Mouse (Mus musculus) thymus, adult 2 months (tissue): ENCODE measurements at regions not wholly inside any gene's neighbourhood (a gene's known extent, or its start where the extent isn't known, plus 50 kb on each side); places are given as distances from the start of the nearest gene placed in this dataset.

Experiments
- DNase-seq: peaks from one replicate; pipeline ENCODE4 v3.0.0; 2021
- H3K27ac ChIP-seq: fragments of 200-500 bp; 2 replicates; pipeline ENCODE4 v1.5.1; 2012; ENCODE audit warnings: low read length, control low read depth; ENCODE audit not compliant: control insufficient read depth, insufficient read depth
- H3K27me3 ChIP-seq: fragments of 200-500 bp; 2 replicates; pipeline ENCODE4 v1.6.1; 2012; ENCODE audit warnings: mild to moderate bottlenecking, low read length, moderate library complexity, mixed read lengths; ENCODE audit not compliant: control insufficient read depth, insufficient read depth
- H3K36me3 ChIP-seq: fragments of 200-500 bp; 2 replicates; pipeline ENCODE4 v1.6.1; 2012; ENCODE audit warnings: mild to moderate bottlenecking, low read length, moderate library complexity; ENCODE audit not compliant: control insufficient read depth, insufficient read depth
- H3K4me1 ChIP-seq: fragments of 200-500 bp; replicated peaks from 2 replicates; pipeline ENCODE4 v1.6.1; 2012; ENCODE audit warnings: low read length; ENCODE audit not compliant: control insufficient read depth, insufficient read depth
- H3K4me3 ChIP-seq: fragments of 200-500 bp; 2 replicates; pipeline ENCODE4 v1.5.1; 2012; ENCODE audit warnings: mild to moderate bottlenecking, low read length, control low read depth, moderate library complexity; ENCODE audit not compliant: control insufficient read depth, insufficient read depth
- CTCF ChIP-seq: fragments of 200-500 bp; IDR thresholded peaks from 2 replicates; pipeline ENCODE4 v1.5.1; 2012; ENCODE audit warnings: mild to moderate bottlenecking, control low read depth, low read length, moderate library complexity, borderline replicate concordance; ENCODE audit not compliant: control insufficient read depth, poor library complexity, insufficient read depth; ENCODE audit errors: extremely low read depth
- POLR2A ChIP-seq: fragments of 200-500 bp; IDR thresholded peaks from 2 replicates; pipeline ENCODE4 v1.6.1; 2012; ENCODE audit warnings: mild to moderate bottlenecking, low read length, control low read depth, moderate library complexity; ENCODE audit not compliant: control insufficient read depth, poor library complexity, insufficient read depth; ENCODE audit errors: extremely low read depth
- WGBS: fragments of 180-500 bp; shearing (Covaris S2); methylation state at CpG from one replicate; pipeline ENCODE4 v1.1.7; 2018; 5-methylcytosine and 5-hydroxymethylcytosine counted together

DNA sequence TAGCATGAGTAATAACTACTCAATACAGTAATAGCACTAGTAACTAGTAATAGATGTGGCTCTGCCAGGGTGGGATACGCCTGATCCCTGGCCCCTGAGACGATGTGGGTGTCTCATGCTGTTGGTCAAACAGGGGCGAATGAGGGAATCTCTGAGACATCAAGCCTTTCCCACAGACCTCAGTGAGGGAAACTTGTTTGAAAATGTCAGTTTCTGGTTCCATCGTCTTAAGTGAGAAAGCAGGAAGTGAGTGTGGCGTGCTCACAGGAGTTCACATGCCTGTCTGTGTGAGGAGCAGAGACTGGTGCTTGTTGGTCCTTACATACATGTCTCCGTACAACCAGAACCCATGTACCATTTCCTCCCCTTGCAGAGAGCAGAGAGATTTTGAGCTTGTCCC lies 380.9 kb downstream of the Rps24 start:
- no peak overlapping the region for H3K27ac ChIP-seq
- 68% methylated on average over 6 of the region's 6 CpGs for WGBS
- no peak for TF ChIP-seq CTCF
- no peak for TF ChIP-seq POLR2A
- no peak for DNase-seq
- no peak overlapping the region for H3K4me3 ChIP-seq
- no peaks in the 10 kb centered on the region for H3K27me3 ChIP-seq
- H3K4me1 ChIP-seq = no peaks in the 10 kb centered on the region
- no peaks in the 10 kb centered on the region for H3K36me3 ChIP-seq

DNA sequence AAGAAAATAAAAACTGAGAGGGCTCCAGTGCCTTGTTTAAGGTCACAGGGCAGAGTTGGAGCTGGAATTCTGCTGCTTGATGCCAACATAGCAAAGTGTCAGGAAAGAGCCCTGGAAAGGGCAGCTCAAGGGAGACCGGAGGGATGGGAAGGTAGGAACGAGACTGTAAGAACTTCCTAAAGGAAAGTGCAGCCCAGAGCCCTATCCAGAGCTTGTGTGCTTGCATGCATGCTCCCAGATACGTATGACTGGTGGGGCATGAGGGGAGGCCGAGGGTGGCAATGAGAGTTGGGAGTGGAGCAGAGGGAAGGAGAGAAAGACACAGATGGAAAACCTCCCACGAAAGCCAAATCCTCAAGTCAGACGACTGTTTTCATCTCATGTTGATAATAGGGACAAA lies 381.8 kb downstream of the Rps24 start:
- no peak for DNase-seq
- 91% methylated on average over 6 of the region's 6 CpGs for WGBS
- H3K4me3 ChIP-seq = no peak overlapping the region
- H3K27ac ChIP-seq = no peak overlapping the region
- no peaks in the 10 kb centered on the region for H3K36me3 ChIP-seq
- no peak for TF ChIP-seq POLR2A
- TF ChIP-seq CTCF = no peak
- no peaks in the 10 kb centered on the region for H3K27me3 ChIP-seq
- H3K4me1 ChIP-seq = no peaks in the 10 kb centered on the region

DNA sequence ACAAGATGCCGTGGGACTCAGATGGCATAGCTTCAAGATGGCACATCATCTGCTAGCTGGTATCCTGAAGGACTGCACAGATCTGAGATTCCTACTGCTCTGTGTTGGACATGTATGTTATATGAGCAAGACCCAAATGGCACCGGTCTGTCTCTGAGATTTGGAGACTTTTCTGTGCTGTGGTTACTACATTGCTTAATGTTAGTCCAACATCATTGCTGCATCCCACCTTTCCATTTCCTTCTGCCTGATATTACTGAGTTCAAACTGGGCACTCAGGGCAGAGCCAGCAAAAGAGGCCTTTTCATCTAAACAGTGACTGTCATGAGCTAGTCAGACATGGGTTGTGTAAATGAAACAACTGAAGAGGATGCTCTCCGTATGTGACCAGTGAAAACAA lies 383.3 kb downstream of the Rps24 start:
- Histone ChIP-seq H3K4me1 (no peaks in the 10 kb centered on the region), H3K27ac (no peak overlapping the region), H3K36me3 (no peaks in the 10 kb centered on the region), H3K4me3 (no peak overlapping the region), H3K27me3 (no peaks in the 10 kb centered on the region)
- no peak for TF ChIP-seq CTCF
- no peak for TF ChIP-seq POLR2A
- WGBS = 95% methylated on average over 3 of the region's 3 CpGs
- DNase-seq = no peak

DNA sequence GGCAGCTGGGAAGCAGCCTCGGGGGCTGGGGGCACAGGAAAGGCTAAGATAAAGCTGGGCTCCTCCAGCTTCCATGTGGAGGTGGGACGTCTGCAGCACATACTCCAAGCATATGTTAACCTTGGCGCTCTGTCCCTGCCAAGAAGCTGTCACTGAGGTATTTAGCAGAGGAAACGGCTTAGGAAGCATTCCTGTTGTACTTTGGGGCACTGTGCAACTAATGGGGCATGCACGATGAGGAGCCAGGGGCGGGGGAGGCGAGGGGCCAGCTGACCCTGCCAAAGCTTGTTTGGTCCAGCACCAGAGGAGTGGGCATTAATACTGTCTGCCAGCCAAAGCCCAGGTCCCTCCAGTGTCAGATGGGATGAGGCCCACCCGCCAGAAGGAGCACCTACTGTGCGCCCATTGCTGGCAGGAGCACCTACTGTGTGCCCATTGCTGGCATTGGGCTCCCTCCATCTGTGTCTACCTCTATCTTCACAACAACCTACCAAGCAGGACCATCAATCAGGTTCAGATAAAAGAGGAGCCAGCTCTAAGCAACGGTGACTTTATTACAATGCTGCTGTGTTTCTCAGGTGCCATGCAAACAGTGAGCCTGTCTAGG lies 384.6 kb downstream of the Rps24 start:
- H3K27ac ChIP-seq = no peak overlapping the region
- WGBS = 88% methylated on average over 10 of the region's 10 CpGs
- no peak for TF ChIP-seq CTCF
- TF ChIP-seq POLR2A = no peak
- H3K36me3 ChIP-seq = no peaks in the 10 kb centered on the region
- no peaks in the 10 kb centered on the region for H3K27me3 ChIP-seq
- no peak overlapping the region for H3K4me3 ChIP-seq
- H3K4me1 ChIP-seq = no peaks in the 10 kb centered on the region
- no peak for DNase-seq

DNA sequence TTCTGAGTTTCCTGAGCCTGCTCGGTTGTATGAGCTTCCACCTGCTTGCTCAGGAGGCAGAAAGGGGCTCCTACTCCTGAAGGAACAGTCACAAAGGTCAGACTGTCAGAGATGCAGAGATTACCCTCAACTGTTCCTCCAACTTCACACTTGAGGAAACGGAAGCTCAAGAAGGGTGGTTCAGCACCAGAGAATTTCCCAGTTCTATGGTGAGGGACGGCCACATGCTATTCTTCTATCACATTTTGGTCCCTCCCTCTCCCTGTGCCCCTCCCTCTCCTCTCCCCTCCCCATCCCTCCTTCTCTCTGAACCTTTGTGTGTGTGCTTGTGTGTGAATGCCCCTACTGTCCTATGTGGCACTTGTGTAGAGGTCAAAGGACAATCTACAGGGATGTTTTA lies 386.0 kb downstream of the Rps24 start:
- Histone ChIP-seq H3K27ac (no peak overlapping the region), H3K36me3 (no peaks in the 10 kb centered on the region), H3K27me3 (no peaks in the 10 kb centered on the region), H3K4me1 (no peaks in the 10 kb centered on the region), H3K4me3 (no peak overlapping the region)
- DNase-seq = no peak
- WGBS = 75% methylated on average over 3 of the region's 3 CpGs
- TF ChIP-seq POLR2A (no peak), CTCF (no peak)

DNA sequence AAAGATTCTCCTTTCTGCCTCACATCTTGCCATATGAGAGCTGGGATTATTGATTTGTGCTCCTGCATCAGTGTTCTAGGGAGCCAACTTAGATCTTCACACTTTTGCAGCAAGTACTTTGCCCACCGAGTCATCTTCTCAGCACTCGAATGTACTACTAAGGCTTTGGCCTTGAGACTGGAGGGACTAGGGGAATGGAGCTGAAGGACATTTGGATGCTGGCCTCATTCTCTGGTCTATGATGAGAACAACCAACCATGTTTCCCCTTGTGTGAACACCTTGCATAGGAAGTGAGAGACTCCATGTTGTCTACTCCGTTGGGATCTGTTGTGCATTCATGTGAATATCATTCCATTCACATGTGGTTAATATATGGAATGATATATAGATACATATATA lies 386.5 kb downstream of the Rps24 start:
- no peaks in the 10 kb centered on the region for H3K4me1 ChIP-seq
- no peaks in the 10 kb centered on the region for H3K36me3 ChIP-seq
- no peak overlapping the region for H3K27ac ChIP-seq
- TF ChIP-seq POLR2A = no peak
- DNase-seq = no peak
- H3K27me3 ChIP-seq = no peaks in the 10 kb centered on the region
- no peak overlapping the region for H3K4me3 ChIP-seq
- WGBS = 94% methylated on average over 3 of the region's 3 CpGs
